Mouse (Mus musculus) limb, embryonic 14.5 days (tissue): ENCODE data around the gene Rp9. TPM values are rescaled to one million over a fixed set of nuclear protein-coding genes. Genes with fewer than 3 reads are reported as not detected.
A peak's percentile ranks its signal among the peaks of the same experiment; 100 is the strongest.

ENCODE experiments used
- ATAC-seq: fragments of 200-750 bp; cut with Nextera tagmentation; 2 replicates; pipeline ENCODE4 v1.8.0; 2017; ENCODE audit warnings: low read depth, moderate number of reproducible peaks, moderate TSS enrichment; ENCODE audit not compliant: low FRiP score
- DNase-seq: peaks from one replicate; pipeline ENCODE4 v3.0.0-alpha.2; 2015; ENCODE audit warnings: low spot score
- H3K27ac ChIP-seq: fragments of 300-500 bp; sonication (generic); replicated peaks from 2 replicates; pipeline ENCODE4 v1.5.1; 2014; ENCODE audit warnings: low read depth, mild to moderate bottlenecking, low read length, moderate library complexity, mixed read lengths
- H3K27me3 ChIP-seq: fragments of 300-500 bp; sonication (generic); 2 replicates; pipeline ENCODE4 v1.6.1; 2014; ENCODE audit warnings: low read length, mixed read lengths; ENCODE audit not compliant: control insufficient read depth, insufficient read depth
- H3K36me3 ChIP-seq: fragments of 300-500 bp; sonication (generic); 2 replicates; pipeline ENCODE4 v1.6.1; 2014; ENCODE audit warnings: mild to moderate bottlenecking, low read length, moderate library complexity, mixed read lengths; ENCODE audit not compliant: control insufficient read depth, insufficient read depth
- H3K4me1 ChIP-seq: fragments of 300-500 bp; sonication (generic); 2 replicates; pipeline ENCODE4 v1.6.1; 2014; ENCODE audit warnings: antibody characterized with exemption, low read length, mixed read lengths; ENCODE audit not compliant: control insufficient read depth, insufficient read depth
- H3K4me2 ChIP-seq: fragments of 300-500 bp; sonication (generic); replicated peaks from 2 replicates; pipeline ENCODE4 v1.6.1; 2014; ENCODE audit warnings: low read depth, mild to moderate bottlenecking, low read length, moderate library complexity; ENCODE audit not compliant: severe bottlenecking
- H3K4me3 ChIP-seq: fragments of 300-500 bp; sonication (generic); replicated peaks from 2 replicates; pipeline ENCODE4 v1.5.1; 2014; ENCODE audit warnings: low read length
- H3K9ac ChIP-seq: fragments of 300-500 bp; sonication (generic); 2 replicates; pipeline ENCODE4 v1.6.1; 2014; ENCODE audit warnings: mild to moderate bottlenecking, low read depth, low read length, moderate library complexity; ENCODE audit not compliant: severe bottlenecking
- H3K9me3 ChIP-seq: fragments of 300-500 bp; sonication (generic); 2 replicates; pipeline ENCODE4 v1.6.1; 2016; ENCODE audit warnings: low read length; ENCODE audit not compliant: control insufficient read depth
- POLR2A ChIP-seq: fragments of 200-500 bp; IDR thresholded peaks from 2 replicates; pipeline ENCODE4 v1.8.0; 2012; ENCODE audit warnings: inconsistent platforms, mild to moderate bottlenecking, moderate library complexity, borderline replicate concordance; ENCODE audit not compliant: insufficient read depth, insufficient read length; ENCODE audit errors: extremely low read depth
- WGBS: fragments of 180-500 bp; shearing (Covaris S2); extraction: QIAGEN DNeasy Blood & Tissue Kit; methylation state at CpG from one replicate; pipeline ENCODE4 v1.1.7; 2014; 5-methylcytosine and 5-hydroxymethylcytosine counted together
- polyA plus RNA-seq, 2 experiments: library from polyadenylated mRNA; depleted of rRNA in 1 of 2; stranded (reverse) in 1 of 2; unstranded in 1 of 2; fragments of >200 nt; fragmentation: Nextera tagmentation in 1 of 2; extraction: Ambion mirVana in 1 of 2; gene quantifications; 2 replicates each; pipeline versions ENCODE4 v1.2.1 to v1.2.3; 2012 to 2014

The Rp9 gene
- polyA plus RNA-seq, 2 experiments, result 69.4 to 89.7 TPM

GRCm38 (mm10) chr9:22420491-22420890, 49.1 kb downstream of the Rp9 start:
- Histone ChIP-seq H3K9ac (no peak overlapping the region), H3K9me3 (no peaks in the 10 kb centered on the region), H3K27me3 (no peaks in the 10 kb centered on the region), H3K4me3 (no peak overlapping the region), H3K4me1 (no peaks in the 10 kb centered on the region), H3K27ac (no peak overlapping the region), H3K36me3 (no peaks in the 10 kb centered on the region; the same call in 1 of the 2 replicates), H3K4me2 (no peak overlapping the region)
- TF ChIP-seq POLR2A, result no peak
- 56% methylated on average over 7 of the region's 7 CpGs for WGBS
- ATAC-seq, result no peak
- DNase-seq, result no peak

GRCm38 (mm10) chr9:22419877-22420276, 49.7 kb downstream of the Rp9 start:
- Histone ChIP-seq H3K27me3 (no peaks in the 10 kb centered on the region), H3K4me2 (no peak overlapping the region), H3K4me3 (no peak overlapping the region), H3K36me3 (no peaks in the 10 kb centered on the region; the same call in 1 of the 2 replicates), H3K4me1 (no peaks in the 10 kb centered on the region), H3K9ac (no peak overlapping the region), H3K27ac (no peak overlapping the region), H3K9me3 (no peaks in the 10 kb centered on the region)
- ATAC-seq (no peak), DNase-seq (no peak)
- WGBS, result 85% methylated on average over 3 of the region's 3 CpGs
- TF ChIP-seq POLR2A, result no peak

DNA sequence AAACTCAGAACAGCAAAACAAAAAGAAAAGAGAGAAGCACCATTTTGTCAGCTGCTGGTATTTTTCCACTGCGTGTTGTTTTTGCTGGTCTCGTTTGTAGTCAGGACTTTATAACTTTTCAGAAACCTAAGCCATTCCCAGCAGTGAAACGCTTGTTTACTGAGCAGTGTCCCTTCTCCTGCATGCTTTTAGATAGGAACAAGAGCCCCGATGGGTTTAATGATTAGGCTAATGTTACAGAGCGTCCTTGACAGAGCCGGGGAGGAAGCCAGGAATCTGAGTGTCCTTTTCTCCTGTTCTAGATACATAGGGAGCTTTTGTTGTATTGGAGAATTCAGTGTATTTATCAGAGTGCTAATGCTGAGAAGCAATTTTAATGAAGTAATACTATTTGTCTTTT, 52.0 kb downstream of the Rp9 start:
- no peak overlapping the region for H3K27ac ChIP-seq
- no peak for ATAC-seq
- H3K9ac ChIP-seq, result no peak overlapping the region
- no peaks in the 10 kb centered on the region for H3K27me3 ChIP-seq
- H3K36me3 ChIP-seq, result no peaks in the 10 kb centered on the region
- no peak overlapping the region for H3K4me3 ChIP-seq
- no peak for DNase-seq
- no peak for TF ChIP-seq POLR2A
- H3K9me3 ChIP-seq, result no peaks in the 10 kb centered on the region
- H3K4me1 ChIP-seq, result no peaks in the 10 kb centered on the region
- H3K4me2 ChIP-seq, result no peak overlapping the region
- WGBS, result 47% methylated on average over 6 of the region's 6 CpGs

- no peaks in the 10 kb centered on the region for H3K36me3 ChIP-seq
- H3K27ac ChIP-seq, result no peak overlapping the region
- no peaks in the 10 kb centered on the region for H3K9me3 ChIP-seq
- 72% methylated on average over 3 of the region's 3 CpGs for WGBS
- no peak overlapping the region for H3K4me3 ChIP-seq
- no peak for DNase-seq
- H3K9ac ChIP-seq, result no peak overlapping the region
- no peaks in the 10 kb centered on the region for H3K27me3 ChIP-seq
- ATAC-seq, result no peak
- no peak overlapping the region for H3K4me2 ChIP-seq
- no peak for TF ChIP-seq POLR2A
- no peaks in the 10 kb centered on the region for H3K4me1 ChIP-seq
Measured at GRCm38 (mm10) chr9:22416187-22416586, 53.4 kb downstream of the Rp9 start.

DNA sequence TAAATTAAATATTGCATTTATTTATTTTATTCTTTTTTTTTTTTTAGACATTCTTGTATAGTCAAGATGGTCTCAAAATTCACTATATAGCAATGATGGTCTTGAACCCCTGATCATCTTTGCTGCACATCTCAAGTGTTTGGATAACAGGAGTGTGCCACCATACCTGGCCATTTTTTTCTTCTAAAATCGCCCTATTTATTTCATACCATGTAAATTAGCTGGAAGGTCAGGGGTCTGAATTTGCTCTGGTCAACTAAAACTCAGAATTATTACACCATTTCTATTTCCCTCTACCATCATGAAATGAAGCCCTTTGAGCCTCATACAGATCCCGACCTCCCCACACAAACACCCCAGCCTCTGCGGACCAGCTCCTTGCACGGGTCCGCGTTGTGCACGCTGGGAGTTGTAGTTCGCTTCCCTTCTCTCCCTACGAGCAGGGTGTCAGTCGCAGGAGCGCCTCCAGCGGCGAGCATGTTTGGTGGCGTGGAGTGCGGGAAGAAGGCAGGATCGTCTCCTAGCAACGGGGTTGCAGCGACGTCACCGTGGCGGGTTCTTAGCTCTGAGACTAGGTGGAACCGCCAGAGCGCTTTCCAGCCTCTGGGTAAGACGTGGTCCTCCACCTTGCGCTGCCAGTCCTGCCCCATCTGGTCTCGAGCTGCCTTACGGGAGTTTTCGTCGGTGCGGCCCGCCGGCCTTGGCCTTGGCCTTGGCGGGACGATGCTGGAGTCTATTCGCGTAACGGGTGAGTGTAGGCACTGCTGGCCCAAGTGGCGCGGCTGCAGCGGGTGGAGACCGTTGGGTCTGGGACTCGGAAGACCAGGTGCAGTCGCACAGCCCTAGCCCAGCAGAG, 58.3 kb downstream of the Rp9 start, which contains the start of gene 9530077C05Rik:
Gene 9530077C05Rik (plus strand): TSS at position 512 of the 856 bp plus-strand sequence.
- Histone ChIP-seq H3K36me3 (no peaks in the 10 kb centered on the region), H3K27me3 (no peaks in the 10 kb centered on the region), H3K4me1 (no peaks in the 10 kb centered on the region), H3K4me2 (peak within 1 kb of the TSS; percentile 83), H3K27ac (0 out of 2 replicates have a peak within 1 kb of the TSS, but pooled peaks have one; percentile 19), H3K9ac (peak within 1 kb of the TSS; percentile 61), H3K4me3 (peak within 1 kb of the TSS; percentile 58), H3K9me3 (no peaks in the 10 kb centered on the region)
- under 1% methylated on average over 43 of the region's 43 CpGs for WGBS
- peak; percentile 99 for ATAC-seq
- DNase-seq, result peak; percentile 97
- TF ChIP-seq POLR2A, result 0 out of 2 replicates have a peak, but pooled peaks have one; percentile 28
